Mouse (Mus musculus) midbrain, embryonic 15.5 days (tissue): ENCODE measurements around the gene Ssu72. TPM values are rescaled to one million over a fixed set of nuclear protein-coding genes. Genes with fewer than 3 reads are reported as not detected.
"Not testable (repeated sequence)": the region's sequence is repeated elsewhere in the genome, so short reads cannot be mapped to it uniquely, and the experiment has no call there.

Experiments used
- ATAC-seq: fragments of 200-750 bp; cut with Nextera tagmentation; replicated peaks from 2 replicates; pipeline ENCODE4 v1.8.0; 2017; ENCODE audit warnings: moderate TSS enrichment
- H3K27ac ChIP-seq: fragments of 300-500 bp; sonication (generic); 2 replicates; pipeline ENCODE4 v1.5.1; 2015; ENCODE audit warnings: mild to moderate bottlenecking, inconsistent platforms
- H3K27me3 ChIP-seq: fragments of 300-500 bp; sonication (generic); replicated peaks from 2 replicates; pipeline ENCODE4 v1.6.1; 2015; ENCODE audit warnings: inconsistent platforms
- H3K36me3 ChIP-seq: fragments of 300-500 bp; sonication (generic); replicated peaks from 2 replicates; pipeline ENCODE4 v1.6.1; 2015; ENCODE audit warnings: inconsistent platforms
- H3K4me1 ChIP-seq: fragments of 300-500 bp; sonication (generic); 2 replicates; pipeline ENCODE4 v1.6.1; 2015; ENCODE audit warnings: inconsistent platforms
- H3K4me2 ChIP-seq: fragments of 300-500 bp; sonication (generic); 2 replicates; pipeline ENCODE4 v1.6.1; 2015; ENCODE audit warnings: inconsistent platforms, mild to moderate bottlenecking, moderate library complexity
- H3K4me3 ChIP-seq: fragments of 300-500 bp; sonication (generic); 2 replicates; pipeline ENCODE4 v1.5.1; 2015; ENCODE audit warnings: mild to moderate bottlenecking, inconsistent platforms
- H3K9ac ChIP-seq: fragments of 300-500 bp; sonication (generic); 2 replicates; pipeline ENCODE4 v1.6.1; 2015; ENCODE audit warnings: mild to moderate bottlenecking, inconsistent platforms
- H3K9me3 ChIP-seq: fragments of 300-500 bp; sonication (generic); 2 replicates; pipeline ENCODE4 v1.6.1; 2016; ENCODE audit warnings: inconsistent platforms
- WGBS: fragments of 180-500 bp; shearing (Covaris S2); methylation state at CpG from one replicate; pipeline ENCODE4 v1.1.7; 2015; ENCODE audit warnings: mixed read lengths; 5-methylcytosine and 5-hydroxymethylcytosine counted together
- polyA plus RNA-seq: library from polyadenylated mRNA; unstranded; fragments of >200 nt; fragmentation: Nextera tagmentation; extraction: Ambion mirVana; gene quantifications from 2 replicates; pipeline ENCODE4 v1.2.1, GENCODE M21; 2015

Gene Ssu72
- polyA plus RNA-seq, 1 experiment from 2014 or later: 151 TPM

DNA sequence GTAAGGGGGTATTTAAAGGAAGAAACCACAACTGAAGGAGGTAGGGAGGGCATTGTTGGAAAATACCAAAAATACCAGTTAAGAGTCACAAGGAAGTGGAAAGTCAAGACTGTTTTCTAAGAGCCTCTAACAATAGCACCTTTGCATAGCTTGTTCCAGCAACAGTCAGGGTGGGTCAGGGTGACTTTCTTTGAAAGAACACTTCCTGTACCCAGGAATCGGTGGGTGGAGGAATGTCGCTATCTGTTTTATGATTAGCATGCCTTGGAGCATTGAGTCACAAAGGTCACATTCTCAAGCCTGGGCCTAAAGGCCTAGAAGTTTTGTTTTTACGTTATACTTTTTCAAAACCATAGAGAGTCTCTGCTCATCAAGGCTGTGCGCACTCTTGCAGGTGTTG, 16.8 kb upstream of the Ssu72 start:
- not testable (repeated sequence) for ATAC-seq, H3K4me2 ChIP-seq

DNA sequence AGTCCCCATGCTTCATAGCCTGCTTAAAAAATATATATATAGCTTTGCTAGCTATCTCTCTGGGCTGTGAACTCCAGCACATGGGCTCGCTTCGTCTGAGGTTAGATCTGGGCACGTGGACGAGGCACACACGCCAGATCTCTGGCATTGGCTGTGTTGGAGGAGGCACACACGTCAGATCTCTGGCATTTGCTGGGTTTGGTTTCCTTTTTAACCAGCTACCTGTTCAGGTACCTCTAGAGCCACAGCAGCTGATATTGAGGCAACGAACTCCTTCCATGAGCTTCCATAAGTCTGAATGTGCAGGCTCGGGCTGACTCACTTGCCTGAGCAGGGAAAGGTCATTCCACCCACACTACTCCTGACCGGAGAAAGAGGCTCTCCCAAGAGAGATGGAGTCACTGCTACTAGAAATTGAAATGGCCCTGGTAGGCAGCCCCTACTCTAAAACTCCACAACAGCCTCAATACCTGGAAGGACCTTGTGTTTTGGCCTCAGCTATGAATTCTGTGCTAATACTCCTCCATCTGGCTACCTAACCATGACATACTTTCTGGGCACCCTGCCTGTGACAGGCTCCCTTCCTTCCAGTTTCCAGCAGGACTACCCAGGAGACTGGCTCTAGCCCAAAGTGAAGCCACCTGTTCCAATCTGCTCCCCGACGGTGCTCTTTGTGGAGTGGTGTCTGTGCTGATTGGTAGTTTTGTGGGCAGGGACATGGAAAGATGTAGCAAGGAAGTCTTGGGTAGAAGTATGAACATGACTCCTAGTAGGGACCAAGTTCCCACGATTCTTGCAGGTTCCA, 13.8 kb upstream of the Ssu72 start:
- 78% methylated on average over 12 of the region's 12 CpGs for WGBS
- ATAC-seq: no peak
- no peaks in the 10 kb centered on the region for H3K36me3 ChIP-seq
- no peak overlapping the region for H3K4me3 ChIP-seq
- 0 out of 2 replicates have a peak, but pooled peaks cover 2% of the 10 kb centered on the region for H3K27me3 ChIP-seq
- no peak overlapping the region for H3K27ac ChIP-seq
- no peak overlapping the region for H3K4me2 ChIP-seq
- H3K9ac ChIP-seq: no peak overlapping the region
- no peaks in the 10 kb centered on the region for H3K9me3 ChIP-seq
- peaks cover 15% of the 10 kb centered on the region for H3K4me1 ChIP-seq

More for the DNA sequence above, 16.8 kb upstream of the Ssu72 start:
- not testable (repeated sequence) for H3K4me3 ChIP-seq, H3K9me3 ChIP-seq, H3K9ac ChIP-seq, H3K27me3 ChIP-seq, H3K4me1 ChIP-seq, H3K36me3 ChIP-seq, H3K27ac ChIP-seq
- 92% methylated on average over 4 of the region's 4 CpGs for WGBS

DNA sequence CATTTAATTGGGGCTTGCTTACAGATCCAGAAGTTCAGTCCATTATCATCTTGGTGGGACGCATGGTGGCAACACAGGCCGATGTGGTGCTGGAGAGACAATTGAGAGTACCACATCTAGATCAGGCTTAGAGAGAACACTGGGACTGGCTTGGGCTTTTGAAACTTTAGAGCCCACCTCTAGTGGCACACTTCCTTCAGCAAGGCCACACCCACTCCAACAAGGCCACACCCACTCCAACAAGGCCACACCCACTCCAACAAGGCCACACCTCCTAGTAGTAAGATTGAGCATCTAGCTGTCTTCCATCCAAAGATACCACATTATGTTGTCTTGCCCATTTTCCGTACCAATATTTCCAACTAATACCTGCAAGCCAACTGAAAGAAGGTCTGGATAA, 12.2 kb upstream of the Ssu72 start:
- WGBS: 96% methylated on average over 3 of the region's 3 CpGs
- H3K27ac ChIP-seq: no peak overlapping the region
- no peak overlapping the region for H3K4me2 ChIP-seq
- H3K4me3 ChIP-seq: no peak overlapping the region
- peaks cover 30% of the 10 kb centered on the region for H3K4me1 ChIP-seq
- no peaks in the 10 kb centered on the region for H3K36me3 ChIP-seq
- H3K27me3 ChIP-seq: 0 out of 2 replicates have a peak, but pooled peaks cover 2% of the 10 kb centered on the region
- no peaks in the 10 kb centered on the region for H3K9me3 ChIP-seq
- H3K9ac ChIP-seq: no peak overlapping the region
- no peak for ATAC-seq

DNA sequence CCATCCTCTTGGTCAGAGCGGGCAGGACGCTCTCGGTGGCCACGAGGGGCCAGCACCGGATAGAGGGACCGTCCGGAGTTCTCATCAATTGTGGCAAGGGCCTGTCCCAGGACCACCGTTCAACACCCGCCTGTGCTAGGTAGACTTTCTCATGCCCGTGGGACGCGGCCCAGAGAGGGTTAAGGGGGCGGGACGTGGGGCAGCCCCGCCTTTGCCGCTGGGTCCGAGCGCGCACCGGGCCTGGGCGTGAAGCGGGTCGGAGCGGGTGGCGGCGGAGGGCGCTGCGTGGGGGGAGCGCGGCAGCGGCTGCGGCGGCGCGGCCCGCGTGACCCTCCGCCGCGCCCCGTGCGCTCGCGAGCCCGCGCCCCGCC, 10.5 kb upstream of the Ssu72 start, which contains the start of gene Fndc10:
TSS of gene Fndc10 (plus strand) at position 232 of the 371 bp plus-strand sequence.
- no peaks in the 10 kb centered on the region for H3K9me3 ChIP-seq
- peak within 1 kb of the TSS; percentile 85 for H3K4me2 ChIP-seq
- WGBS: under 1% methylated on average over 26 of the region's 47 CpGs
- no peaks in the 10 kb centered on the region for H3K36me3 ChIP-seq
- H3K4me3 ChIP-seq: peak within 1 kb of the TSS; percentile 55
- peak within 1 kb of the TSS; percentile 84 for H3K9ac ChIP-seq
- H3K27me3 ChIP-seq: 0 out of 2 replicates have a peak, but pooled peaks cover 2% of the 10 kb centered on the region
- ATAC-seq: peak; percentile 91
- H3K27ac ChIP-seq: peak within 1 kb of the TSS; percentile 97
- peaks cover 30% of the 10 kb centered on the region for H3K4me1 ChIP-seq

DNA sequence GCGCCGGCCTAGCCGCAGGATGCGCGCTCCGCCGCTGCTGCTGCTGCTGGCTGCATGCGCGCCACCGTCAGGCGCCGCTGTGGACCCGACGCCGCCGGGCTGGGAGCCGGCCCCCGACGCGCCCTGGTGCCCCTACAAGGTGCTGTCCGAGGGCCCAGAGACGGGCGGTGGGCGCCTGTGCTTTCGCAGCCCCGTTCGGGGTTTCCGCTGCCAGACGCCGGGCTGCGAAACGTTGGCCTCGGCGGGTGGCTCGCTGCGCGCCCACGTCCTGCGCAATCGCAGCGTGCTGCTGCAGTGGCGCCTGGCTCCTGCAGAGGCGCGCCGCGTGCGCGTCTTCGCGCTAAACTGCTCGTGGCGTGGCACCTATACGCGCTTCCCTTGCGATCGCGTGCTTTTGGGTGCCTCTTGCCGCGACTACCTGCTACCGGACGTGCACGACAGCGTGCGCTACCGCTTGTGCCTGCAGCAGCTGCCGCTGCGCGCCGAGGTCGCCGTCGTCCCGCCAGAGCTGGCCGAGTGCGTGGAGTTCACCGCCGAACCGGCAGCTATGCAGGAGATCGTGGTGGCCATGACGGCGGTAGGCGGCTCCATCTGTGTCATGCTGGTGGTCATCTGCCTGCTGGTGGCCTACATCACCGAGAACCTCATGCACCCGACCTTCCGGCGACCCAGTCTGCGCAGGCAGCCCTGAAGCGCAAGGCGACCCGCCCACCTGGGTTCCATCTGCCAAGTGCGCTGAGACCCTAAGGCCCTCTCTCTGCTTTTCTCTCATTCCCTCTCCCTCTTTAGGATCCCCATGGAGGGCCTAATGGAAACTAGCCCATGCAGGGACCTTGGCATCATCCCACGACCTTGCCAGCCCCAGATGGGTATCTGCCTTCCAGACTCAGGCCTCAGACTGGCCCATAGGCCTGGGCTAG, 9.9 kb upstream of the Ssu72 start:
- Histone ChIP-seq H3K4me3 (peak overlapping the region; percentile 55), H3K27me3 (0 out of 2 replicates have a peak, but pooled peaks cover 2% of the 10 kb centered on the region), H3K9ac (peak overlapping the region; percentile 84), H3K9me3 (no peaks in the 10 kb centered on the region), H3K27ac (peak overlapping the region; percentile 97), H3K4me2 (peak overlapping the region; percentile 85), H3K4me1 (peaks cover 30% of the 10 kb centered on the region), H3K36me3 (no peaks in the 10 kb centered on the region)
- peak; percentile 84 for ATAC-seq
- under 1% methylated on average over 79 of the region's 92 CpGs for WGBS

DNA sequence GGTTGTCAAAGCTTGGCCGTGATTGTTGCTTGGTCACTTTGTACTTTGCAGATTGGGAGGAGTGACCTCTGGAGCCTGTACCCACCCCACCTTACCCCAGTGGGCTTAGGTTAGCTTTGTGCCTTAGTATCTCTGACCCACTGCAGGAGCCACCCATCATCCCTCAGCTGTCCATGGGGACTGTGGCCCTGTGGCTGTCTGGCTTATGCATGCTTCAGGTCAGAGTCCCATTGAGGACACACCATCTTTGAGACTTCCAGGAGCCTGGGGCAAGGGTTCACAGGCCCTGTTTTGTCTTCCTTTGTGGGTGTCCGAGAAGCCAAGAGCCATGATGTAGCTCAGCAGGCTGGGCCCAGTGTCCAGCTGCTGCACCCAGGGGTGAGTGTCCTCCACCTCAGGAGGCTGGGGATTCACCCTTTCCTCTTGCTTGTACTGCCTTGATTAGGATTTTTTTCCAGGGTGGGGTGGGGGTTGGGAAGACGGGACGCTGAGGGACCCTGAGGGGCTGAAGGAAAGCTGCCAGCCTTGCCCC, 9.0 kb upstream of the Ssu72 start:
- 0 out of 2 replicates have a peak, but pooled peaks cover 2% of the 10 kb centered on the region for H3K27me3 ChIP-seq
- H3K9me3 ChIP-seq: no peaks in the 10 kb centered on the region
- peaks cover 30% of the 10 kb centered on the region for H3K4me1 ChIP-seq
- no peak for ATAC-seq
- WGBS: 79% methylated on average over 4 of the region's 4 CpGs
- no peaks in the 10 kb centered on the region for H3K36me3 ChIP-seq
- H3K9ac ChIP-seq: peak overlapping the region; percentile 84
- H3K4me2 ChIP-seq: peak overlapping the region; percentile 85
- H3K27ac ChIP-seq: peak overlapping the region; percentile 97
- peak overlapping the region; percentile 55 for H3K4me3 ChIP-seq

DNA sequence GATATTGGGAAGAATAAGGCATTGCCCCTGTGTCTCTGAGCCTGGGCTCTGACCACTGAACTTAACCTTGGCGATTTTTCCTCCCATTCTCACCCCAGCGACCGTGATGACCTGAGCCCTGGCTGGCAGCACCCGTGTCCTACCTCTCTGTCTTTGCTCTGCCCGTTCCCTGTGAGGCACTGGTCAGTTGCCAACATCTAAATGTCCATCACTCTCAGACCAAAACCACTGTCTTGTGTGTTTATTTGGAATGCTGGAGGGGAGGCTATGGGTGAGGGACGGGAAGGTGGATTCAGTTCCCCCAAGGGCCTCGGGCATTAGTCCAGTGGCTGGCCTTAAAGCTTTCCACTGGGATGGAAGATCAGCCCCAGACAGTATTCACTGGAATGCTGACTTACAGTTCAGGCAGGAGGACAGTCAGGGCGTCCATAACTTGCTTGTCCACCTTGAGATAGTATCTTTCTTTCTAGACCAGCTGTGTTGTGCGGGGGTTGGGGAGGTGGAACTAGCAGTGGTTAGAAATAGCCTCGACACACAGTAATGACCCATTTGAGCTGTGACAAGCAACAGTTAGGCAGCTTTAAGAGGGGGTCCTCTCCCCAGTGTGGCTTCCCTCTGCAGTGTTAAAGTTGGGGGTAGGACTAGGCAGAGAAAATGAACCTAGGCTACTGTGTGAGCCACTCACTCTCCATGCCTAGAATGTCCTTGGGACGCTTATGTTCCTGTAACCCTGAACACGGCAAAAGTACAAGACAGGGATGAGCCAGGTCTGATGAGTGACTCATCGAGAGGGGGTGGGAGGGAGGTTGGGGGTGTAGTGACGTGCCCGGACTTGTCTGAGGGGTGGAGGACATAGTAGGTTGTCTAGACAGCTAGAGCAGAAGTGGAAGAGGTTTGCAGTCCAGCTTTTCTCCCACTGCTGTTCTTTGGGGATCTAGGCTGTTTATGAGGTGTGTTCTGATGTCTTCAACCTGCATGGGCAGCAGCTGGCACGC, 8.0 kb upstream of the Ssu72 start:
- Histone ChIP-seq H3K9ac (peak overlapping the region; percentile 1; the same call in 1 of the 2 replicates), H3K27me3 (0 out of 2 replicates have a peak, but pooled peaks cover 2% of the 10 kb centered on the region), H3K4me1 (peaks cover 30% of the 10 kb centered on the region), H3K4me2 (peak overlapping the region; percentile 85), H3K36me3 (no peaks in the 10 kb centered on the region), H3K9me3 (no peaks in the 10 kb centered on the region), H3K4me3 (0 out of 2 replicates have a peak overlapping the region, but pooled peaks have one; percentile 55), H3K27ac (no peak overlapping the region)
- ATAC-seq: no peak
- 78% methylated on average over 16 of the region's 16 CpGs for WGBS

DNA sequence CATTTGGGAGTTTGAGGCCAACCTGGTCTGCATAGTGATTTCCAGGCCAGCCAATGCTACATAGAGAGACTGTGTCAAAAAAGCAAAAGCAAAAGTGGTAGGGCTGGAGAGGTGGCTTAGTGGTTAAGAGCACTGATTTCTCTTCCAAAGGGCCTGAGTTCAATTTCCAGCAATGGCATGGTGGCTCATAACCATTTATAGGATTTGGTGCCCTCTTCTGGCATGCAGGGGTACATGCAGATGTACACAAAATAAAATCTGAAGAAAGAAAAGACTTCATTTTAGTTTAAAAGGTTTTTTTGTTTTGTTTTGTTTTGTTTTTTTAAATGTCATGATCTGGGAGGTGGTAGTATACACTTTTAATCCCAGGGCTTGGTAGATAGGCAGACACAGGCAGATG, 4.2 kb upstream of the Ssu72 start:
- no peak overlapping the region for H3K4me2 ChIP-seq
- ATAC-seq: no peak

DNA sequence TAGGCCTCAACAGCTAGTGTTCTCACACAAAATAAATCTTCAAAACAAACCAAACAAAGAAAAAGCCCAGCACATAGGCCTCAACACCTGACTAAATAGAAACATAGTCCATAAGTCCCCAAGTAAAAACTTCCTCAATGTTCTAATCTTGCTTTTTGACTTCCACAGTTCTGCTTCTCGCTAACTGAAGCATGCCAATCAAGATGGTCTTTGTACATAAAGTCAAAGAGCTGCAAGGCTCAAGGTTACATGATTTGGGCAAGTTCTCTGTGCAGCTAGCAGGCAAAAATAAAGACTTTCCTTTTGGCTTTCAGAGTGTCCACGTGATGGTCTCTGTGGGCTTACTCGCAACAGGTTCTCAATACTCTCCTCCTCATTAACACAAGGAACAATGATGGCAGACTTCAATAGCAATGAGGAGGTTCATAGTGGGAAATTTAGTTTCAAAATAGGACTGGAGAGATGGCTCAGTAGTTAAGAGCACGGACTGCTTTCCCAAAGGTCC, 1.1 kb upstream of the Ssu72 start:
- no peak overlapping the region for H3K4me2 ChIP-seq
- H3K9ac ChIP-seq: no peak overlapping the region
- no peaks in the 10 kb centered on the region for H3K36me3 ChIP-seq
- no peak overlapping the region for H3K27ac ChIP-seq
- ATAC-seq: no peak
- H3K4me3 ChIP-seq: no peak overlapping the region
- H3K27me3 ChIP-seq: no peaks in the 10 kb centered on the region
- peaks cover 22% of the 10 kb centered on the region for H3K4me1 ChIP-seq
- 96% methylated on average over 4 of the region's 4 CpGs for WGBS
- H3K9me3 ChIP-seq: no peaks in the 10 kb centered on the region

More for the DNA sequence above, 4.2 kb upstream of the Ssu72 start:
- no peaks in the 10 kb centered on the region for H3K27me3 ChIP-seq
- no peaks in the 10 kb centered on the region for H3K9me3 ChIP-seq
- no peak overlapping the region for H3K9ac ChIP-seq
- no peak overlapping the region for H3K27ac ChIP-seq
- no peaks in the 10 kb centered on the region for H3K36me3 ChIP-seq
- H3K4me1 ChIP-seq: peaks cover 23% of the 10 kb centered on the region
- no peak overlapping the region for H3K4me3 ChIP-seq

DNA sequence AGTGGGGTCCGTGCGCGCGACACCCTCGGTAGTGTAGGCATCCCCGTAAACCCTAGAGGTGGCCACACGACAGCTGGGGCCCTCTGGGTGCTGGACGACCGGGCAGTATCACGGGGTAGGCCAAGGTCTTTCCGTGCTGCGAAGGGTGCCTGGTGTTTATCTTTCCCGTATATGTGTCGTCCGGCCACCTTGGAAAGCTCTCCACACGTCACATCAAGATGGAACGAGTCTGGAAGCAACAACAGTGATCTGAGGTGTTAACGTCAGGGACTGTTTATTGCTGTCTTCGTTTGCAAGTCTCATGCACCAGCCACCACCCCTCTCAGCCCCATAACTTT, 961 bp downstream of the Ssu72 start:
- H3K4me1 ChIP-seq: peaks cover 31% of the 10 kb centered on the region

DNA sequence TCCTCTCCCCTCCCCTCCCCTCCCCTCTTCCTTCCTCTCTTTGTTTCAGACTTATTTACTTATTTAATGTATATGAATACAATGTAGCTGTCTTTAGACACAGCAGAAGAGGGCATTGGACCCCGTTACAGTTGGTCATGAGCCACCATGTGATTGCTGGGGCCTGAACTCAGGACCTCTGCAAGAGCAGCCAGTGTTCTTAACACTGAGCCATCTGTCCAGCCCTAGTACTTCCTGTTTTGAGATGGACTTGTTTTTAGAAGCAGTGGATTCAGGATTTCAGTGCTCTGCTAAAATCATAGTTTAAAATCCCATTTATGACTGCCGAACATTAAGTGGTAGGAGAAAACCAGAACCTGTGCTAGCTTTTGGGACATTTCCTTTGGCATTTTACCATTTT, 4.0 kb downstream of the Ssu72 start:
- Histone ChIP-seq H3K4me3 (no peak overlapping the region), H3K9ac (no peak overlapping the region), H3K27me3 (no peaks in the 10 kb centered on the region), H3K27ac (no peak overlapping the region), H3K36me3 (no peaks in the 10 kb centered on the region), H3K4me2 (no peak overlapping the region), H3K4me1 (peaks cover 34% of the 10 kb centered on the region), H3K9me3 (no peaks in the 10 kb centered on the region)
- WGBS: 80% methylated on average over 2 of the region's 2 CpGs
- ATAC-seq: no peak

More for the DNA sequence above, 961 bp downstream of the Ssu72 start:
- no peaks in the 10 kb centered on the region for H3K36me3 ChIP-seq
- no peaks in the 10 kb centered on the region for H3K9me3 ChIP-seq
- peak overlapping the region; percentile 90 for H3K4me2 ChIP-seq
- under 1% methylated on average over 19 of the region's 19 CpGs for WGBS
- H3K27me3 ChIP-seq: no peaks in the 10 kb centered on the region
- peak overlapping the region; percentile 79 for H3K4me3 ChIP-seq
- H3K9ac ChIP-seq: peak overlapping the region; percentile 84
- ATAC-seq: no peak
- peak overlapping the region; percentile 94 for H3K27ac ChIP-seq
